Mouse (Mus musculus): ENCODE data around the gene Cux1. TPM values are rescaled to one million over a fixed set of nuclear protein-coding genes. Genes with fewer than 3 reads are reported as not detected.

Cux1 gene
- polyA plus RNA-seq, 1 experiment from 2014 or later = 109 TPM

GRCm38 (mm10) chr5:136535204-136535603, 32.1 kb downstream of the Cux1 start:
- no peaks in the 10 kb centered on the region for H3K9me3 ChIP-seq (ENCODE audit: control insufficient read depth, low read length)
- no peak for DNase-seq (ENCODE audit: low spot score)
- no peak overlapping the region for H3K4me2 ChIP-seq (ENCODE audit: low read depth)
- no peak for ATAC-seq (ENCODE audit: insufficient read depth, low FRiP score, low TSS enrichment)
- no peaks in the 10 kb centered on the region for H3K4me1 ChIP-seq (ENCODE audit: control insufficient read depth, insufficient read depth, low read length)
- H3K27me3 ChIP-seq (ENCODE audit: control insufficient read depth, insufficient read depth, low read length) = no peaks in the 10 kb centered on the region
- no peak overlapping the region for H3K27ac ChIP-seq (ENCODE audit: low read depth, low read length)
- no peaks in the 10 kb centered on the region for H3K36me3 ChIP-seq (ENCODE audit: control insufficient read depth, insufficient read depth, low read length)
- 64% methylated on average over 1 of the region's 1 CpGs for WGBS
- no peak overlapping the region for H3K4me3 ChIP-seq (ENCODE audit: low read depth, low read length)
- H3K9ac ChIP-seq (ENCODE audit: low read length) = no peak overlapping the region

- Histone ChIP-seq H3K4me1 (ENCODE audit: control insufficient read depth, insufficient read depth, low read length) (no peaks in the 10 kb centered on the region), H3K27me3 (ENCODE audit: control insufficient read depth, insufficient read depth, low read length) (no peaks in the 10 kb centered on the region), H3K9me3 (ENCODE audit: control insufficient read depth, low read length) (no peaks in the 10 kb centered on the region), H3K36me3 (ENCODE audit: control insufficient read depth, insufficient read depth, low read length) (no peaks in the 10 kb centered on the region), H3K27ac (ENCODE audit: low read depth, low read length) (no peak overlapping the region), H3K4me3 (ENCODE audit: low read depth, low read length) (no peak overlapping the region), H3K9ac (ENCODE audit: low read length) (no peak overlapping the region), H3K4me2 (ENCODE audit: low read depth) (no peak overlapping the region)
- ATAC-seq (ENCODE audit: insufficient read depth, low FRiP score, low TSS enrichment) = no peak
- WGBS = 86% methylated on average over 11 of the region's 11 CpGs
- no peak for DNase-seq (ENCODE audit: low spot score)
These were observed 33.7 kb downstream of the Cux1 start for GRCm38 (mm10) chr5:136533371-136534276.

DNA sequence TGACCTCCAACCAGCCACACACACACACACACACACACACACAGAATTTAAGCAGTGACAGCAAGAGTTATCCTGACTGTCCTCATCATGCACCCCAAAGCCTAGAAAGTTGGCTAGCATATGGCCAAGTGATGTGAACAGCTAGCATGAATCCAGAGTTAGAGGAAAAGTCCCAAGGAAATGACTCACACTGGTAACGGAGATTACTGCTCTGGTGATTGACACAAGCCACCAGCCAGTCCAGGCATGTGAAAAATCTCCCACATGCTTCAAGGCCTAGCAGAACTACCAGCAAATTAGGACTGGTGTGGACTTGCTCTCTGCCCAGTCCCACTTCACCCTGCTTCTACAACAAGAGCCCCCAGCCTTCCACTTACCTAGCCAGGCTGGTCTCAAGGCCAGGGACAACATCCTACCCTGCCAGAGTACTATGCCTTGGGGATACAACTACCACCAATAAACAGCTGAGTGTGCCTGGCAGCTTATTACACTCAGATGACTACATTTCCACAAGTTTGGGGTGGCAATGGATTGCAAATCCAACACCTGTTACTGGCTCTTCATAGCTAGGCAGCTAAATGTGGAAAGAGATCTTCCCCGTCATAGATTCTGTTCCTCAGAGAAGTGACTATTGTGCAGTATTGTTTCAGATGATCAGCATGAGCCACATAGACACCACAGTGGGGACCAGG, 35.5 kb downstream of the Cux1 start:
- Histone ChIP-seq H3K36me3 (ENCODE audit: control insufficient read depth, insufficient read depth, low read length) (no peaks in the 10 kb centered on the region), H3K4me2 (ENCODE audit: low read depth) (no peak overlapping the region), H3K27ac (ENCODE audit: low read depth, low read length) (no peak overlapping the region), H3K9me3 (ENCODE audit: control insufficient read depth, low read length) (no peaks in the 10 kb centered on the region), H3K4me3 (ENCODE audit: low read depth, low read length) (no peak overlapping the region), H3K27me3 (ENCODE audit: control insufficient read depth, insufficient read depth, low read length) (no peaks in the 10 kb centered on the region), H3K9ac (ENCODE audit: low read length) (no peak overlapping the region), H3K4me1 (ENCODE audit: control insufficient read depth, insufficient read depth, low read length) (no peaks in the 10 kb centered on the region)
- ATAC-seq (ENCODE audit: insufficient read depth, low FRiP score, low TSS enrichment) = no peak
- 91% methylated on average over 2 of the region's 2 CpGs for WGBS
- DNase-seq (ENCODE audit: low spot score) = no peak

GRCm38 (mm10) chr5:136530931-136531330, 36.4 kb downstream of the Cux1 start:
- Histone ChIP-seq H3K27ac (ENCODE audit: low read depth, low read length) (no peak overlapping the region), H3K36me3 (ENCODE audit: control insufficient read depth, insufficient read depth, low read length) (no peaks in the 10 kb centered on the region), H3K4me1 (ENCODE audit: control insufficient read depth, insufficient read depth, low read length) (no peaks in the 10 kb centered on the region), H3K4me2 (ENCODE audit: low read depth) (no peak overlapping the region), H3K9ac (ENCODE audit: low read length) (no peak overlapping the region), H3K27me3 (ENCODE audit: control insufficient read depth, insufficient read depth, low read length) (no peaks in the 10 kb centered on the region), H3K4me3 (ENCODE audit: low read depth, low read length) (no peak overlapping the region), H3K9me3 (ENCODE audit: control insufficient read depth, low read length) (no peaks in the 10 kb centered on the region)
- DNase-seq (ENCODE audit: low spot score) (no peak), ATAC-seq (ENCODE audit: insufficient read depth, low FRiP score, low TSS enrichment) (no peak)
- 96% methylated on average over 1 of the region's 1 CpGs for WGBS

DNA sequence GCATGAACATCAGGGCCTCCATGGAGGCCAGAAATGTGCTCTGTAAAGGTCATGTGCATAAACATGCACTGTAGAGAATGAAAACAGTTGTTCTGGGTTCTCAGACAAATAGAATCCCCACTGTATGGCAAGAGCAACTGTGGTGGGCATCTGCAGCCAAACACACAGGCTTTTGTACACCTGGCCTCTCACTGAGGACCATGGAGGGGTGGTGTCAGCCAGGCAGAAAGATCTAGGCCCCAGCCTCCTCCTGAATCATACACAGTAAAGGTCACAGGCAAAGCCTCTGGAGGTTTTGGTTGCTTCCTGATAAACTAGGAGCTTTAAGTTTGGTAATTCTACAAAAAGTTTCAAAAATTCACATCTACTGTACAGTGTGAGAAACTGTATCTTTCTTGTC, 38.1 kb downstream of the Cux1 start:
- Histone ChIP-seq H3K27me3 (ENCODE audit: control insufficient read depth, insufficient read depth, low read length) (no peaks in the 10 kb centered on the region), H3K9ac (ENCODE audit: low read length) (no peak overlapping the region), H3K4me2 (ENCODE audit: low read depth) (no peak overlapping the region), H3K36me3 (ENCODE audit: control insufficient read depth, insufficient read depth, low read length) (no peaks in the 10 kb centered on the region), H3K4me1 (ENCODE audit: control insufficient read depth, insufficient read depth, low read length) (no peaks in the 10 kb centered on the region), H3K27ac (ENCODE audit: low read depth, low read length) (no peak overlapping the region), H3K4me3 (ENCODE audit: low read depth, low read length) (no peak overlapping the region), H3K9me3 (ENCODE audit: control insufficient read depth, low read length) (no peaks in the 10 kb centered on the region)
- no peak for ATAC-seq (ENCODE audit: insufficient read depth, low FRiP score, low TSS enrichment)
- DNase-seq (ENCODE audit: low spot score) = no peak

GRCm38 (mm10) chr5:136527871-136528270, 39.4 kb downstream of the Cux1 start:
- WGBS = 91% methylated on average over 1 of the region's 1 CpGs
- no peak overlapping the region for H3K4me3 ChIP-seq (ENCODE audit: low read depth, low read length)
- no peaks in the 10 kb centered on the region for H3K9me3 ChIP-seq (ENCODE audit: control insufficient read depth, low read length)
- no peaks in the 10 kb centered on the region for H3K27me3 ChIP-seq (ENCODE audit: control insufficient read depth, insufficient read depth, low read length)
- no peak for DNase-seq (ENCODE audit: low spot score)
- H3K27ac ChIP-seq (ENCODE audit: low read depth, low read length) = no peak overlapping the region
- H3K4me1 ChIP-seq (ENCODE audit: control insufficient read depth, insufficient read depth, low read length) = peaks cover 5% of the 10 kb centered on the region
- no peak overlapping the region for H3K9ac ChIP-seq (ENCODE audit: low read length)
- H3K36me3 ChIP-seq (ENCODE audit: control insufficient read depth, insufficient read depth, low read length) = no peaks in the 10 kb centered on the region
- no peak for ATAC-seq (ENCODE audit: insufficient read depth, low FRiP score, low TSS enrichment)
- no peak overlapping the region for H3K4me2 ChIP-seq (ENCODE audit: low read depth)

DNA sequence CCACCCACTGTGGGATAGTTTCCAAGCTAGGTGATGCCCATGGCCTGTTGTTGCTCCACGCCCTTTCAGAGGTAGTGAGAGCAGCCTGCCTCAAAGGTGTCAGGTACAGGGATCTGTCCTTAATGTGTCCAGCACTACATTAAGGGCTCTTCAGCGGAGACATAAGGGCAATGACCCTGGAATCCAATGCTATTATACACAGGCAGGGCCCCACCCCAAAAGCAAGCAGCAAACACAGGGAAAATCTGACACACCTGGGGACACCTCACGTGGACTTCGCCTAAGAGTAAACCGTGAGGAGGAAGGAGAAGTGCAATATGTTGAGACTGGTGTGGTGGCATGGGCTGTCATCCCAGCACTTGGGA, 40.8 kb downstream of the Cux1 start:
- Histone ChIP-seq H3K4me3 (ENCODE audit: low read depth, low read length) (no peak overlapping the region), H3K9ac (ENCODE audit: low read length) (no peak overlapping the region), H3K4me1 (ENCODE audit: control insufficient read depth, insufficient read depth, low read length) (peaks cover 10% of the 10 kb centered on the region), H3K27ac (ENCODE audit: low read depth, low read length) (no peak overlapping the region), H3K27me3 (ENCODE audit: control insufficient read depth, insufficient read depth, low read length) (no peaks in the 10 kb centered on the region), H3K36me3 (ENCODE audit: control insufficient read depth, insufficient read depth, low read length) (no peaks in the 10 kb centered on the region), H3K4me2 (ENCODE audit: low read depth) (no peak overlapping the region), H3K9me3 (ENCODE audit: control insufficient read depth, low read length) (no peaks in the 10 kb centered on the region)
- 90% methylated on average over 5 of the region's 5 CpGs for whole genome bisulfite sequencing
- DNase-seq (ENCODE audit: low spot score) (no peak), ATAC-seq (ENCODE audit: insufficient read depth, low FRiP score, low TSS enrichment) (no peak)

DNA sequence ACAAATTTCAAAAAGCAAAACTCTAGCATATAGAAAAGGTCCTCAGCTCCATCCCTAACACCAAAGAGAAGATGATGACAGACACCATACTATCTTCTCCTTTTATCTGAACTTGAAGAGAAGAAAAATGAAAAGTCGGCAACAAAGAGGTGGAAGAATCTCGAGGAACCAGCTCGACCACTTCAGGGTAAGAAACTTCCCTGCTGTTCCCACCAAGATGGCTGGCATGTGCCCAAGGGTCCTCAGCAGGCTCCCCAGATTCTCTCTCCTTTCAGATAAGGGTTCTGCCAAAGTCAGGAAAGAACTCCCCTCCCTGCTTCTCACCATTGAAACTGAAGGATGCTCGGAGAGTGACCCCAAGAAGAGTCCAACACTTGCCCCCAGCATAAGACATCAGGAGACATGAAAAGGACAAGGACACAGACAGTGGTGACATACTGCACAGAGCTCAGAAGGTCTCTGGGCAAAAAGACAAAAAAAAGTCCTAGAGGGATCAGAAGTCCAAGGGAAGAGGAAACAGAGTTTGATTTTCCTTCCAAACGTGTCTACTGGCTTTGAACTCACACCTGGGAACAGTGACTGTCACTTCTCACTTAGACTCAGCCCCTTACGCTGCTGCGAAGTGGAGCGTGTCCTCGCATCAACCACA, 41.3 kb downstream of the Cux1 start:
- no peak overlapping the region for H3K4me3 ChIP-seq (ENCODE audit: low read depth, low read length)
- ATAC-seq (ENCODE audit: insufficient read depth, low FRiP score, low TSS enrichment) = no peak
- no peak overlapping the region for H3K27ac ChIP-seq (ENCODE audit: low read depth, low read length)
- no peak overlapping the region for H3K9ac ChIP-seq (ENCODE audit: low read length)
- H3K4me2 ChIP-seq (ENCODE audit: low read depth) = no peak overlapping the region
- peaks cover 10% of the 10 kb centered on the region for H3K4me1 ChIP-seq (ENCODE audit: control insufficient read depth, insufficient read depth, low read length)
- no peaks in the 10 kb centered on the region for H3K9me3 ChIP-seq (ENCODE audit: control insufficient read depth, low read length)
- H3K36me3 ChIP-seq (ENCODE audit: control insufficient read depth, insufficient read depth, low read length) = no peaks in the 10 kb centered on the region
- WGBS = 83% methylated on average over 9 of the region's 9 CpGs
- no peak for DNase-seq (ENCODE audit: low spot score)
- H3K27me3 ChIP-seq (ENCODE audit: control insufficient read depth, insufficient read depth, low read length) = no peaks in the 10 kb centered on the region
